Mouse (Mus musculus) ES-Bruce4 (cell line): ENCODE results near the gene 1700016C15Rik. TPM values are rescaled to one million over a fixed set of nuclear protein-coding genes. Genes with fewer than 3 reads are reported as not detected.

ENCODE experiments used
- H3K27ac ChIP-seq: 2 replicates; pipeline ENCODE4 v1.5.1; 2012; ENCODE audit warnings: low read length, inconsistent platforms; ENCODE audit not compliant: insufficient read depth
- H3K27me3 ChIP-seq: 2 replicates; pipeline ENCODE4 v1.6.1; 2012; ENCODE audit warnings: mild to moderate bottlenecking, low read length, inconsistent platforms; ENCODE audit not compliant: control insufficient read depth, poor library complexity, insufficient read depth, severe bottlenecking
- H3K36me3 ChIP-seq: 2 replicates; pipeline ENCODE4 v1.6.1; 2012; ENCODE audit warnings: inconsistent platforms, mild to moderate bottlenecking, low read length, moderate library complexity; ENCODE audit not compliant: control insufficient read depth, poor library complexity, insufficient read depth, severe bottlenecking
- H3K4me1 ChIP-seq: one replicate; pipeline ENCODE4 v1.8.1; 2011; ENCODE audit warnings: low read length; ENCODE audit not compliant: control insufficient read depth, insufficient read depth
- H3K4me3 ChIP-seq: 2 replicates; pipeline ENCODE4 v1.5.1; 2011; ENCODE audit warnings: low read depth, mild to moderate bottlenecking, low read length
- H3K9ac ChIP-seq: 2 replicates; pipeline ENCODE4 v1.6.1; 2012; ENCODE audit warnings: low read depth, mild to moderate bottlenecking, inconsistent platforms; ENCODE audit not compliant: poor library complexity, severe bottlenecking
- H3K9me3 ChIP-seq: replicated peaks from 2 replicates; pipeline ENCODE4 v1.6.1; 2012; ENCODE audit warnings: mild to moderate bottlenecking, low read length, inconsistent platforms; ENCODE audit not compliant: control insufficient read depth, poor library complexity, insufficient read depth, severe bottlenecking
- CTCF ChIP-seq: IDR thresholded peaks from one replicate; pipeline ENCODE4 v1.8.1; 2011; ENCODE audit warnings: low read depth, low read length
- EP300 ChIP-seq: IDR thresholded peaks from 2 replicates; pipeline ENCODE4 v1.6.1; 2011; ENCODE audit warnings: low read depth, low read length; ENCODE audit not compliant: insufficient read depth
- POLR2A ChIP-seq: IDR thresholded peaks from one replicate; pipeline ENCODE4 v1.8.1; 2011; ENCODE audit warnings: low read length; ENCODE audit not compliant: insufficient read depth
- polyA plus RNA-seq: library from polyadenylated mRNA; stranded (reverse); fragments of >200 nt; gene quantifications from 2 replicates; pipeline ENCODE4 v1.2.4, GENCODE M21; 2011; ENCODE audit warnings: low read depth; ENCODE audit not compliant: missing spikeins, insufficient read depth, insufficient read length

Gene 1700016C15Rik
- polyA plus RNA-seq, 1 experiment = not detected

DNA sequence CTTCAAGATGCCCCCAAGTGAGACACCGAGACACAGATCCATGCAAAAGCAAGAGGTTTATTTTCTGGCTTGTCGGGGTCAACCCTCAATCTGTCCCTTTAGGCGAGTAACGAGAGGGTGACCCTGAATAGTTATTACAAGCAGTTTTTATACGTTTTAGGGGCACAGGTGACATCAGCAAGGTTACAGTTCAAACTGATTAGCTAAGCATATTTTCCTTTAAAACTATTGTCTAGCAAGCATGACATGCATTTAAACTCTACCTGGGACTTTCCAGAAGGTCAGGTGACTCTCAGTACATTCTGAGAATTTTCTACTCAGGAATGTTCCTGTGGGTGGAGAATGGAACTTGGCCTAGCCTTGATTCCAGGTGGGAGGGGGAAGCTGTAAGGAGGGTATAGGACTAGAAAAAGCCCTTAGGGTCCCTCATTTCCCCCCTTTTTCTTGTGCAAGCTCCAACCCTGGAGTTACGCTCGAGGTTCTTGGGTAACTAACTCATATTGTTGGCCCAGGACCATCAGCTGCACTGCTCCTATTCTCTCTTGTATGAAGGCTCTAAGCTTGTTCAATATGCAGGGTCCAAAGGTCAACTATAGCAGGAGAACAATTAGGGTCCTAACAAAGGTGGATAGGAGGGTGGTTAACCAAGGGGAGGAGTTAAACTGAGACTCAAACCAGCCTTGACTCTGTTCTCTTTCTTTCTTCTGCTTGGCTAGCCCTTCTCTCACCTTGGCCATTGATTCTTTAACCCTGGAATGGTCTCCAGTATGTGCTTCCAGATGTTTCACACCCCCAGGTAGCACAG lies 15.1 kb downstream of the 1700016C15Rik start:
- Histone ChIP-seq H3K9ac (no peak overlapping the region), H3K36me3 (no peaks in the 10 kb centered on the region), H3K9me3 (peaks cover 9% of the 10 kb centered on the region), H3K27me3 (no peaks in the 10 kb centered on the region), H3K27ac (no peak overlapping the region), H3K4me3 (no peak overlapping the region), H3K4me1 (no peaks in the 10 kb centered on the region)
- TF ChIP-seq CTCF = no peak
- TF ChIP-seq POLR2A = no peak
- TF ChIP-seq EP300 = no peak

DNA sequence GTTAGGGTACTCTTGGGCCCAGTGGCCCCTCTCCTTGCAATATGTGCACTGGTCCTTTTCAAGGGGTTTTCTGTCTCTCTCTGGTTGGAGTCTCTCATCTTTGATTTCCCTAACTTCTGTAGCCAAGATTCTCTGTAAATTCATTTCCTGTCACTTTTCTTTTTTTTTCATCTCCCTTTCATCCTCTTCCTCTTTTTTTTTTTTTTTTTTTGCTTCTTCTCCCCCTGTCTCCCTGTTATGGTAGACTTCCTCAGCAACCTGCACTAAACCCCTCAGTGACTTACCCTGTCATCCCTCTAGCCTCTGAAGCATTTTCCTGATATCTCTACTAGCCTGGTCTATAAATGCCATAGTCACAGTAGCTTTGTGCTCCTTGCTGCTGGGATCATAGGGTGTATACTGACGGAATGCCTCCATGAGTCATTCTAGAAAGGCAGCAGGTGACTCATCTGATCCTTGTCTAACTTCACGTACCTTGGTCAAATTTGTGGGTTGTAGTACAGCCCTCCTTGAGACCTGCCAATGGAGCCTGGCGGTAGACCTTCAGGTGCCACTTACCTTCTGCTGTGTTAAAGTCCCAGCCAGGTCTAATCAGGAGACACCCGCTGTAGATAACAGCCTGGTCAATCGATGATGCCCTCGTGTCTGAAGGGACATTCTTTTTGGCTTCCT lies 18.4 kb downstream of the 1700016C15Rik start:
- H3K36me3 ChIP-seq = no peaks in the 10 kb centered on the region
- H3K4me1 ChIP-seq = no peaks in the 10 kb centered on the region
- TF ChIP-seq POLR2A (no peak), EP300 (no peak), CTCF (no peak)

GRCm38 (mm10) chr1:177753496-177753895 lies 23.9 kb downstream of the 1700016C15Rik start:
- no peak overlapping the region for H3K4me3 ChIP-seq
- no peaks in the 10 kb centered on the region for H3K27me3 ChIP-seq
- peaks cover 34% of the 10 kb centered on the region for H3K9me3 ChIP-seq
- no peaks in the 10 kb centered on the region for H3K4me1 ChIP-seq
- TF ChIP-seq CTCF = no peak
- H3K27ac ChIP-seq = peak overlapping the region; percentile 62; the same call in 1 of the 2 replicates
- no peak overlapping the region for H3K9ac ChIP-seq
- no peaks in the 10 kb centered on the region for H3K36me3 ChIP-seq

More for the DNA sequence above, 18.4 kb downstream of the 1700016C15Rik start:
- Histone ChIP-seq H3K9me3 (peaks cover 34% of the 10 kb centered on the region), H3K27ac (no peak overlapping the region), H3K4me3 (no peak overlapping the region), H3K9ac (no peak overlapping the region), H3K27me3 (no peaks in the 10 kb centered on the region)

DNA sequence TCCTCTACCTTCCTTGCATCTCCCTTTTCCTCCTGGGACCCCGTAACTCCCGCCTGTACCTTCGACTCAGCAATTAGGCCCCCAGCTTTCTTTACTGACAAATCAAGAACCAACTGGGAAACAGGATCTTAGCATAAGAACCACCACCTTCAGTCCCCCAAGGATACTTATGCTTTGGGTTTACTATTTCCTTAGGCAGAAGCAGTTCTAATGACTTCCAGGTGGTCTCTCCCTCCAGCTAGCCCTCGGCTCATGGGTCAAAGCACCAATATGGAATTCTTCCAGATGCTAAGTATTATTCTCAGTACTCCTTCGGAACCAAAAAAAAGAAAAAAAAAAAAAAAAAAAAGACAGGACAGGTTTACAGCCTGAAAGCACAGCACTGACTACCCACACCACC lies 27.6 kb downstream of the 1700016C15Rik start:
- TF ChIP-seq EP300 (no peak), POLR2A (no peak), CTCF (no peak)
- no peak overlapping the region for H3K27ac ChIP-seq

DNA sequence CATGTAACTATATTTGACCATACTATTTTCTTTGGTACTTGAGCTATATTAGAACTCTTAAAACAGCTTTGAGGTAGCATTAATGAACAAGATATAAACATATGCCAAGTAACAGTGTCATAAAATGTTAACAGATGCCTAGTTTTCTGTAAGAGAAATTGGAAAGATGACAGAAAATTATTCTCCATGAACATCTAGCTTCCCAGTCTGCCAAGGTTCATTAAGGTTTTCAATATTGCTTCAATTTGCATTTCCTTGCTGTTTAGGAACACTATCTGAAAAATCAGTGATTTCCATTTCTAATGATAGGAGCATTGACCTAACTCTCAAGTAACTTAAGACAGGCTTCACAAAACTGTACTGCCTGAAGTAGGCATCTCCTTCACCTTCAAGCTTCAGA lies 39.3 kb downstream of the 1700016C15Rik start:
- H3K4me1 ChIP-seq = no peaks in the 10 kb centered on the region
- no peak overlapping the region for H3K27ac ChIP-seq
- H3K9me3 ChIP-seq = no peaks in the 10 kb centered on the region
- peaks cover 69% of the 10 kb centered on the region for H3K36me3 ChIP-seq
- TF ChIP-seq POLR2A (no peak), EP300 (no peak), CTCF (no peak)
- H3K4me3 ChIP-seq = no peak overlapping the region
- H3K9ac ChIP-seq = no peak overlapping the region
- no peaks in the 10 kb centered on the region for H3K27me3 ChIP-seq

More for the DNA sequence above, 27.6 kb downstream of the 1700016C15Rik start:
- H3K4me1 ChIP-seq = no peaks in the 10 kb centered on the region
- H3K9me3 ChIP-seq = peaks cover under 1% of the 10 kb centered on the region; the same call in 1 of the 2 replicates
- no peak overlapping the region for H3K9ac ChIP-seq
- peaks cover 2% of the 10 kb centered on the region; the same call in 1 of the 2 replicates for H3K36me3 ChIP-seq
- H3K27me3 ChIP-seq = no peaks in the 10 kb centered on the region
- no peak overlapping the region for H3K4me3 ChIP-seq

GRCm38 (mm10) chr1:177777397-177777796 lies 47.8 kb downstream of the 1700016C15Rik start:
- H3K27ac ChIP-seq = no peak overlapping the region
- no peak overlapping the region for H3K9ac ChIP-seq
- peaks cover 50% of the 10 kb centered on the region for H3K36me3 ChIP-seq
- H3K4me1 ChIP-seq = no peaks in the 10 kb centered on the region
- no peaks in the 10 kb centered on the region for H3K27me3 ChIP-seq
- TF ChIP-seq EP300 (no peak), CTCF (no peak), POLR2A (no peak)
- H3K4me3 ChIP-seq = no peak overlapping the region
- no peaks in the 10 kb centered on the region for H3K9me3 ChIP-seq
